Mouse (Mus musculus) liver, embryonic 15.5 days (tissue): Measurements from ENCODE around the gene Pfkfb3. TPM values are rescaled to one million over a fixed set of nuclear protein-coding genes. Genes with fewer than 3 reads are reported as not detected.

ENCODE experiments used
- ATAC-seq: fragments of 200-750 bp; cut with Nextera tagmentation; 2 replicates; pipeline ENCODE4 v1.8.0; 2017; ENCODE audit warnings: moderate number of reproducible peaks, mild to moderate bottlenecking, moderate library complexity; ENCODE audit not compliant: insufficient read depth
- H3K27ac ChIP-seq: fragments of 300-500 bp; sonication (generic); replicated peaks from 2 replicates; pipeline ENCODE4 v1.5.1; 2015; ENCODE audit warnings: mild to moderate bottlenecking, inconsistent platforms
- H3K27me3 ChIP-seq: fragments of 300-500 bp; sonication (generic); 2 replicates; pipeline ENCODE4 v1.6.1; 2015; ENCODE audit warnings: mild to moderate bottlenecking, inconsistent platforms
- H3K36me3 ChIP-seq: fragments of 300-500 bp; sonication (generic); replicated peaks from 2 replicates; pipeline ENCODE4 v1.6.1; 2015; ENCODE audit warnings: moderate library complexity, mild to moderate bottlenecking, inconsistent platforms
- H3K4me1 ChIP-seq: fragments of 300-500 bp; sonication (generic); replicated peaks from 2 replicates; pipeline ENCODE4 v1.6.1; 2015; ENCODE audit warnings: inconsistent platforms
- H3K4me2 ChIP-seq: fragments of 300-500 bp; sonication (generic); 2 replicates; pipeline ENCODE4 v1.6.1; 2015; ENCODE audit warnings: moderate library complexity, mild to moderate bottlenecking, inconsistent platforms
- H3K4me3 ChIP-seq: fragments of 300-500 bp; sonication (generic); replicated peaks from 2 replicates; pipeline ENCODE4 v1.5.1; 2015; ENCODE audit warnings: mild to moderate bottlenecking, inconsistent platforms
- H3K9ac ChIP-seq: fragments of 300-500 bp; sonication (generic); 2 replicates; pipeline ENCODE4 v1.6.1; 2015; ENCODE audit warnings: moderate library complexity, mild to moderate bottlenecking, inconsistent platforms
- H3K9me3 ChIP-seq: fragments of 300-500 bp; sonication (generic); replicated peaks from 2 replicates; pipeline ENCODE4 v1.6.1; 2016; ENCODE audit warnings: inconsistent platforms
- WGBS: fragments of 180-500 bp; shearing (Covaris S2); methylation state at CpG from one replicate; pipeline ENCODE4 v1.1.7; 2015; ENCODE audit warnings: mixed read lengths; ENCODE audit not compliant: insufficient replicate concordance; 5-methylcytosine and 5-hydroxymethylcytosine counted together
- polyA plus RNA-seq: library from polyadenylated mRNA; unstranded; fragments of >200 nt; fragmentation: Nextera tagmentation; extraction: Ambion mirVana; gene quantifications from 2 replicates; pipeline ENCODE4 v1.2.1, GENCODE M21; 2015

Gene Pfkfb3
- polyA plus RNA-seq, 1 experiment from 2014 or later, result 4.6 TPM

DNA sequence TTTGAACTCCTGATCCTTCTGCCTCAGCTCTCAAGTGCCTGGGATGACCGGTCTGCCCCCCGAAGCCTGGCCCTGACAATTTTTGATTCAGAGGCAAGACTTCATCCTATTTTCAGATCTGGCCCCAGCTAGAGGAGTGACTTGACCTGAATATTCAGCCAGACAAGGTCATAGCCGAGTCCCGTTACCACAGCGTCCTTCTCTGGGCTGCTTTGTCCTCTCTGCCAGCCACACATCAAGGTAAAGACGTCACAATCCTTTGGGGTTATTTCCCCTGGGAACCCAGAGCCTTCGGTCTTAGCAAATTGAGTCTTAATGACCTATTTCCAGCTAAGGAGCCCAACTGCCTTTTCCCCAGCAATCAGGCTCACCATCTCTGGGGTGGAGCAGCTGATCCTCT lies 14.6 kb upstream of the Pfkfb3 start:
- no peak for ATAC-seq
- H3K4me1 ChIP-seq, result no peaks in the 10 kb centered on the region
- H3K4me2 ChIP-seq, result no peak overlapping the region
- no peaks in the 10 kb centered on the region for H3K36me3 ChIP-seq
- H3K9ac ChIP-seq, result no peak overlapping the region
- no peak overlapping the region for H3K27ac ChIP-seq
- 72% methylated on average over 7 of the region's 7 CpGs for WGBS
- no peaks in the 10 kb centered on the region for H3K9me3 ChIP-seq
- H3K4me3 ChIP-seq, result no peak overlapping the region
- H3K27me3 ChIP-seq, result no peaks in the 10 kb centered on the region

DNA sequence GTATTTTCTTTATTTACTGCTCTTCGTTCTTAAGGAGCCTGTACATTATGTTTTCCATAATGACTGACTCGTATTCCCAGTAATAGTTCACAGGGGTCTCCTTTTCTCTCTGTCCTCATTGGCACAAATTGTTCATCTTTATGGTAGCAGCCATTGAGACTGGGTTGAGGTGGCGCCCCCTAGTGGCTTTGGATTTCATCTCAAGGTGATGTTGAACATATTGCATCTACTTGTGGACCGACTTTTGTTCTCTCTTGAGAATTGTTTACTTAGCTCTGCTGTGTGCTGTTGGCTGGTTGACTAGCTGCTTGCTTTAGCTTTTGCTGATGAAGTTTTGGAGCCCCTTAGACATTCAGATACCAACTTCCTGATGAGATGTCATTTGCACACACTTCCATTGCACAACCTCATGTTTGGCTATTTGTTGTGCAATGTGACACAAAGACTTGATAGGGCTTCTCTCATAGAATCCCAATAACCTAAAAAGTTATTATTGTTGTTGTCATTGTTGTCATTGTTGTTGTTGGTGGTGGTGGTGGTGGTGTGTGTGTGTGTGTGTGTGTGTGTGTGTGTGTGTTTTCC lies 14.0 kb upstream of the Pfkfb3 start:
- Histone ChIP-seq H3K9me3 (no peaks in the 10 kb centered on the region), H3K4me1 (no peaks in the 10 kb centered on the region), H3K9ac (no peak overlapping the region), H3K27ac (no peak overlapping the region), H3K4me2 (no peak overlapping the region), H3K36me3 (no peaks in the 10 kb centered on the region), H3K4me3 (no peak overlapping the region), H3K27me3 (no peaks in the 10 kb centered on the region)
- no peak for ATAC-seq
- WGBS, result 42% methylated on average over 4 of the region's 4 CpGs

GRCm38 (mm10) chr2:11566898-11567297 lies 13.0 kb upstream of the Pfkfb3 start:
- Histone ChIP-seq H3K9me3 (no peaks in the 10 kb centered on the region), H3K27ac (no peak overlapping the region), H3K4me2 (no peak overlapping the region), H3K4me1 (no peaks in the 10 kb centered on the region), H3K27me3 (no peaks in the 10 kb centered on the region), H3K36me3 (no peaks in the 10 kb centered on the region), H3K4me3 (no peak overlapping the region), H3K9ac (no peak overlapping the region)
- ATAC-seq, result no peak
- WGBS, result 67% methylated on average over 3 of the region's 3 CpGs

GRCm38 (mm10) chr2:11566241-11566640 lies 12.4 kb upstream of the Pfkfb3 start:
- no peak overlapping the region for H3K4me3 ChIP-seq
- H3K9ac ChIP-seq, result no peak overlapping the region
- no peak for ATAC-seq
- no peak overlapping the region for H3K27ac ChIP-seq
- no peaks in the 10 kb centered on the region for H3K4me1 ChIP-seq
- H3K4me2 ChIP-seq, result no peak overlapping the region
- no peaks in the 10 kb centered on the region for H3K36me3 ChIP-seq
- WGBS, result 14% methylated on average over 7 of the region's 7 CpGs
- H3K9me3 ChIP-seq, result no peaks in the 10 kb centered on the region
- H3K27me3 ChIP-seq, result no peaks in the 10 kb centered on the region

DNA sequence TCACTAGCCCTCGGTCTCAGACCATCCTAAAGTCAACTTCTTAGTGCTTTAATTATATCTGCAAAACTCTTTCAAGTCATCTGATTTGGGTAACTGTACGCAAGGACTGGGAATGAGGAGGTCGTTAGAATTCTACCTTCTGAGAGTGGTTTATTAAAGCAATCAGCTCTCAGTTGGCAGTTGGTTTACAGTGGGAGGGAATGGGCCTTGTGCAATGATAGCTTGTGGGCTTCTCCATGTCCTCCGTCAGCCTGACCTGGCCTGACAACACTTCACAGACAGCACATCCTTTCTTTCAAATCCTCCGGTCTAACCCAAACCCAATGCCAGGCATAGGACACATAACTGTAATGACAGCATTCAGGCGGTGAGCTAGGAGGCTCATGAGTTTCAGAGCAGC lies 10.9 kb upstream of the Pfkfb3 start:
- Histone ChIP-seq H3K9me3 (no peaks in the 10 kb centered on the region), H3K4me3 (no peak overlapping the region), H3K36me3 (no peaks in the 10 kb centered on the region), H3K4me1 (no peaks in the 10 kb centered on the region), H3K4me2 (no peak overlapping the region), H3K9ac (no peak overlapping the region), H3K27me3 (no peaks in the 10 kb centered on the region), H3K27ac (no peak overlapping the region)
- ATAC-seq, result no peak
- 63% methylated on average over 6 of the region's 6 CpGs for WGBS

GRCm38 (mm10) chr2:11563256-11563655 lies 9.4 kb upstream of the Pfkfb3 start:
- Histone ChIP-seq H3K9me3 (no peaks in the 10 kb centered on the region), H3K27ac (no peak overlapping the region), H3K4me3 (no peak overlapping the region), H3K36me3 (no peaks in the 10 kb centered on the region), H3K9ac (no peak overlapping the region), H3K4me1 (no peaks in the 10 kb centered on the region), H3K27me3 (no peaks in the 10 kb centered on the region), H3K4me2 (no peak overlapping the region)
- no peak for ATAC-seq
- WGBS, result 77% methylated on average over 17 of the region's 17 CpGs

DNA sequence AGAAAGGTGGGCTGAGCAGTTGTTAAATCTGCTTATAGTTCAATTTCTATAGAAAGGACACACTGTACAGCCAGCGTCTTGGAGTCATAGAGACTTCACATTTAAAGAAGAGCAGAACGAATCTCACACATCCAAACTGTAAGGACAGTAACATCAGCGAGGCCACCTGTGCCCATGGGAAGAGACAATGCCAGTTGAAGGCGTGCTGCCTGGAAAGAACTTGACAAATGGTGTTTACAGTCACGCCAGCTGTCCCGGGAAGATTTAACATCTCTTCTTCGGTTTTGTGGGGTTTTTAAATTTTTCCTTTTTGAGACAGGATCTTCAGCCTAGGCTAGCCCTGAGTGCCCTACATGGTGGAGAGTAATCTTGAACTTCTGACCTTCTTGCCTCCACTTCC lies 4.8 kb upstream of the Pfkfb3 start:
- no peak overlapping the region for H3K4me2 ChIP-seq
- no peak overlapping the region for H3K4me3 ChIP-seq
- no peak overlapping the region for H3K9ac ChIP-seq
- H3K9me3 ChIP-seq, result no peaks in the 10 kb centered on the region
- no peaks in the 10 kb centered on the region for H3K36me3 ChIP-seq
- H3K27ac ChIP-seq, result no peak overlapping the region
- H3K27me3 ChIP-seq, result peaks cover 12% of the 10 kb centered on the region
- no peaks in the 10 kb centered on the region; the same call in 1 of the 2 replicates for H3K4me1 ChIP-seq
- no peak for ATAC-seq
- WGBS, result 62% methylated on average over 7 of the region's 7 CpGs

- Histone ChIP-seq H3K27me3 (peaks cover 26% of the 10 kb centered on the region), H3K4me3 (no peak overlapping the region), H3K27ac (no peak overlapping the region), H3K9ac (no peak overlapping the region), H3K36me3 (no peaks in the 10 kb centered on the region), H3K4me1 (peaks cover 6% of the 10 kb centered on the region), H3K4me2 (no peak overlapping the region), H3K9me3 (no peaks in the 10 kb centered on the region)
- 51% methylated on average over 3 of the region's 3 CpGs for WGBS
- no peak for ATAC-seq
These were observed 3.4 kb upstream of the Pfkfb3 start for GRCm38 (mm10) chr2:11557244-11557643.

GRCm38 (mm10) chr2:11555316-11555715 lies 1.4 kb upstream of the Pfkfb3 start:
- no peak for ATAC-seq
- 72% methylated on average over 6 of the region's 6 CpGs for WGBS
- Histone ChIP-seq H3K36me3 (no peaks in the 10 kb centered on the region), H3K9me3 (no peaks in the 10 kb centered on the region), H3K4me2 (no peak overlapping the region), H3K9ac (no peak overlapping the region), H3K4me1 (peaks cover 6% of the 10 kb centered on the region), H3K27me3 (peaks cover 28% of the 10 kb centered on the region), H3K4me3 (no peak overlapping the region), H3K27ac (no peak overlapping the region)

- peak overlapping the region; percentile 39; the same call in 1 of the 2 replicates for H3K9ac ChIP-seq
- no peaks in the 10 kb centered on the region for H3K9me3 ChIP-seq
- peak overlapping the region; percentile 58 for H3K4me3 ChIP-seq
- no peaks in the 10 kb centered on the region for H3K36me3 ChIP-seq
- peaks cover 28% of the 10 kb centered on the region for H3K27me3 ChIP-seq
- no peak for ATAC-seq
- peaks cover 6% of the 10 kb centered on the region for H3K4me1 ChIP-seq
- WGBS, result 3% methylated on average over 15 of the region's 15 CpGs
- peak overlapping the region; percentile 65 for H3K27ac ChIP-seq
- peak overlapping the region; percentile 78 for H3K4me2 ChIP-seq
These were observed 868 bp downstream of the Pfkfb3 start for GRCm38 (mm10) chr2:11552966-11553451.

DNA sequence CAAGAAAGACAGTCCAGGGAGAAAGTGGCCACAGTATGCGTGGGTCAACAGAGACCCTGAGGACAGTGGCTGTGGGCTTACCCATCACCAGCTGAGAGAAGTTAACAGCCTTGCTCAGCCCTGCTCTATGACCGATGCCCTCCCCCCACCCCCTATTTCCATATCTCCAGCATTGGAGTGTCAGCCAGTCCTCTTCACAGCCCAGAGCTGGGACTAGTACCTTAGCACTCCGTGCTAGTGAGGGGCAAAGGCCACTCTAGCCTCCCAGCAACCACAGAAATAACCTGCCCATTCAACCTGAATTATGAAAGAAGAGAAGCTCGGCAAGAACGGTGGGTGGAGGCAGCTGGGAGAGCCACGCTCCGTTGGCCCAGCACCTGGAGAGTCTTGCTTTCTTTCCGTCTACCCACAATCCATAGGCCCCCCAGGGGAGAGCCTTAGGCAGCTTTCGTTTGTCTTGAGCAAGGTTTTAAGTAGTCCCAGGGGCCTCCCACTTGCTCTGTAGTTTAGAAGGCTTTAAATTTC lies 1.5 kb downstream of the Pfkfb3 start:
- Histone ChIP-seq H3K4me2 (peak overlapping the region; percentile 78), H3K9ac (0 out of 2 replicates have a peak overlapping the region, but pooled peaks have one; percentile 39), H3K4me1 (peaks cover 6% of the 10 kb centered on the region), H3K27ac (no peak overlapping the region), H3K36me3 (no peaks in the 10 kb centered on the region), H3K27me3 (peaks cover 28% of the 10 kb centered on the region), H3K4me3 (peak overlapping the region; percentile 58), H3K9me3 (no peaks in the 10 kb centered on the region)
- peak; percentile 26; the same call in 1 of the 2 replicates for ATAC-seq
- WGBS, result 11% methylated on average over 9 of the region's 9 CpGs

- H3K4me3 ChIP-seq, result no peak overlapping the region
These were observed 2.2 kb downstream of the Pfkfb3 start for GRCm38 (mm10) chr2:11551726-11552125.

More at GRCm38 (mm10) chr2:11551726-11552125, 2.2 kb downstream of the Pfkfb3 start:
- no peaks in the 10 kb centered on the region for H3K9me3 ChIP-seq
- H3K9ac ChIP-seq, result no peak overlapping the region
- no peak for ATAC-seq
- no peaks in the 10 kb centered on the region for H3K36me3 ChIP-seq
- no peak overlapping the region for H3K27ac ChIP-seq
- H3K27me3 ChIP-seq, result peaks cover 28% of the 10 kb centered on the region
- H3K4me2 ChIP-seq, result peak overlapping the region; percentile 78; the same call in 1 of the 2 replicates
- WGBS, result 23% methylated on average over 1 of the region's 1 CpGs
- peaks cover 6% of the 10 kb centered on the region for H3K4me1 ChIP-seq
